ENCODE assay signal across 23 mouse cellular contexts in the genomic region with DNA sequence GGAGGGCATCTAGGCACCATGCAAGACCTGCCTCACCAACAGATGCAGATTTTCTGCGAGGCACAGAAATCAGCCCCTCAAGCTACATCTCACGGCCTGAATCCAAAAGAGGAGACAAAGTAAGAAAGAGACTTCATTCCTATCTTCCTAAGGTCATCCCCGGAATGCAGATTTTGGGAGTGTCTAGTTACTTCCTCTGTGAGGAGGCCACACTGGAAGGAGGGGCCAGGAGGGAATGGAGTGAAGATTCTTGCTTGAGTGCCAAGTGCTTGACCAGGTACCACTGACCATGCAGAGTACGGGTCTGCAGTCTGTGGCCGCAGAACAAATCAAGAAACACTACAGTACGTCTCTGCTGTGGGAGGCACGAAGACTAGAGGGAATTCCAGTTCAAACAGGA.
"Had no signal": no experiment of that assay in that cellular context is flagged by ENCODE, and none has a peak within 500 bp of the region (broad histone marks: within the 10 kb centered on the region; RNA-seq: fewer than 3 reads in every experiment).

No protein-coding gene starts in this region.

- H3K4me3 ChIP-seq: gastrocnemius, adult 2 months; heart, embryonic 10.5 days; heart, embryonic 12.5 days; hindbrain, embryonic 13.5 days; hindbrain, embryonic 15.5 days; intestine, embryonic 15.5 days; limb, embryonic 13.5 days; limb, embryonic 15.5 days; liver, embryonic 12.5 days had no signal

- H3K4me2 ChIP-seq: heart, embryonic 12.5 days; hindbrain, embryonic 13.5 days; hindbrain, embryonic 15.5 days; intestine, embryonic 15.5 days; limb, embryonic 13.5 days; limb, embryonic 15.5 days; liver, embryonic 12.5 days had no signal

- ATAC-seq: inflammation-experienced regulatory T-cells, adult 6 months; intestine, embryonic 15.5 days; intestine, postnatal 0 days; liver, embryonic 12.5 days had no signal

- H3K9ac ChIP-seq: heart, embryonic 12.5 days; hindbrain, embryonic 13.5 days; hindbrain, embryonic 15.5 days; intestine, embryonic 15.5 days; limb, embryonic 13.5 days; limb, embryonic 15.5 days; liver, embryonic 12.5 days; liver, embryonic 14.5 days had no signal

- H3K9me3 ChIP-seq: heart, embryonic 10.5 days; heart, embryonic 12.5 days; hindbrain, embryonic 13.5 days; hindbrain, embryonic 15.5 days; intestine, embryonic 15.5 days; limb, embryonic 13.5 days; limb, embryonic 15.5 days; liver, embryonic 12.5 days had no signal

- DNase-seq: gastrocnemius, adult 2 months; gastrocnemius, postnatal 10 days; gastrocnemius, postnatal 25 days; heart, adult 18-20 months; heart, postnatal 10 days; kidney, adult 18-20 months; kidney, adult 8-10 months; kidney, postnatal 10 days; kidney, postnatal 25 days; layer of hippocampus, adult 9-11 months; layer of hippocampus, postnatal 36 days; left cerebral cortex, postnatal 4 days had no signal

- H3K27ac ChIP-seq: gastrocnemius, adult 2 months; heart, embryonic 10.5 days; hindbrain, embryonic 13.5 days; hindbrain, embryonic 15.5 days; intestine, embryonic 15.5 days; limb, embryonic 13.5 days; limb, embryonic 15.5 days; liver, embryonic 12.5 days; liver, embryonic 14.5 days had no signal

- H3K27me3 ChIP-seq: heart, embryonic 12.5 days; intestine, embryonic 15.5 days; limb, embryonic 13.5 days; limb, embryonic 15.5 days; liver, embryonic 12.5 days had no signal

- H3K36me3 ChIP-seq: hindbrain, embryonic 13.5 days; hindbrain, embryonic 15.5 days; intestine, embryonic 15.5 days; liver, embryonic 12.5 days had no signal
